Mouse (Mus musculus) midbrain, embryonic 11.5 days (tissue): Measurements from ENCODE around the gene Mapt. TPM values are rescaled to one million over a fixed set of nuclear protein-coding genes. Genes with fewer than 3 reads are reported as not detected.

ENCODE experiments used
- ATAC-seq: fragments of 200-750 bp; cut with Nextera tagmentation; 2 replicates; pipeline ENCODE4 v1.8.0; 2017; ENCODE audit warnings: moderate TSS enrichment, moderate library complexity; ENCODE audit not compliant: low FRiP score
- DNase-seq: peaks from one replicate; pipeline ENCODE4 v3.0.0; 2015; ENCODE audit warnings: low spot score; ENCODE audit errors: missing footprints
- H3K27ac ChIP-seq: fragments of 300-500 bp; sonication (generic); 2 replicates; pipeline ENCODE4 v1.5.1; 2014; ENCODE audit warnings: low read depth, low read length
- H3K27me3 ChIP-seq: fragments of 300-500 bp; sonication (generic); 2 replicates; pipeline ENCODE4 v1.6.1; 2014; ENCODE audit warnings: mild to moderate bottlenecking, low read length, moderate library complexity, mixed read lengths; ENCODE audit not compliant: control insufficient read depth, insufficient read depth
- H3K36me3 ChIP-seq: fragments of 300-500 bp; sonication (generic); 2 replicates; pipeline ENCODE4 v1.6.1; 2014; ENCODE audit warnings: mild to moderate bottlenecking, low read length, moderate library complexity, mixed read lengths; ENCODE audit not compliant: control insufficient read depth, insufficient read depth
- H3K4me1 ChIP-seq: fragments of 300-500 bp; sonication (generic); 2 replicates; pipeline ENCODE4 v1.6.1; 2014; ENCODE audit warnings: low read length; ENCODE audit not compliant: control insufficient read depth, insufficient read depth
- H3K4me2 ChIP-seq: fragments of 300-500 bp; sonication (generic); 2 replicates; pipeline ENCODE4 v1.6.1; 2014; ENCODE audit warnings: mild to moderate bottlenecking, moderate library complexity
- H3K4me3 ChIP-seq: fragments of 300-500 bp; sonication (generic); 2 replicates; pipeline ENCODE4 v1.5.1; 2014; ENCODE audit warnings: low read depth, low read length
- H3K9ac ChIP-seq: fragments of 300-500 bp; sonication (generic); 2 replicates; pipeline ENCODE4 v1.6.1; 2014; ENCODE audit warnings: low read length
- H3K9me3 ChIP-seq: fragments of 300-500 bp; sonication (generic); 2 replicates; pipeline ENCODE4 v1.6.1; 2016; ENCODE audit warnings: low read length; ENCODE audit not compliant: control insufficient read depth
- WGBS: fragments of 180-500 bp; shearing (Covaris S2); extraction: QIAGEN DNeasy Blood & Tissue Kit; methylation state at CpG from one replicate; pipeline ENCODE4 v1.1.7; 2014; 5-methylcytosine and 5-hydroxymethylcytosine counted together
- polyA plus RNA-seq: library from polyadenylated mRNA; unstranded; fragments of >200 nt; fragmentation: Nextera tagmentation; extraction: Ambion mirVana; gene quantifications from 2 replicates; pipeline ENCODE4 v1.2.1, GENCODE M21; 2014

Gene Mapt
- polyA plus RNA-seq, 1 experiment from 2014 or later, result 71.6 TPM

GRCm38 (mm10) chr11:104310226-104310887 is 79.2 kb downstream of the Mapt start:
- H3K4me3 ChIP-seq, result no peak overlapping the region
- no peak overlapping the region for H3K9ac ChIP-seq
- H3K4me2 ChIP-seq, result no peak overlapping the region
- ATAC-seq, result no peak
- WGBS, result 19% methylated on average over 23 of the region's 23 CpGs
- no peaks in the 10 kb centered on the region for H3K27me3 ChIP-seq
- no peak for DNase-seq
- H3K9me3 ChIP-seq, result no peaks in the 10 kb centered on the region
- H3K27ac ChIP-seq, result no peak overlapping the region
- H3K4me1 ChIP-seq, result no peaks in the 10 kb centered on the region
- no peaks in the 10 kb centered on the region for H3K36me3 ChIP-seq

- no peak for DNase-seq
- ATAC-seq, result no peak
- WGBS, result 70% methylated on average over 7 of the region's 7 CpGs
- Histone ChIP-seq H3K9me3 (no peaks in the 10 kb centered on the region), H3K4me2 (no peak overlapping the region), H3K36me3 (no peaks in the 10 kb centered on the region), H3K4me3 (no peak overlapping the region), H3K9ac (no peak overlapping the region), H3K4me1 (no peaks in the 10 kb centered on the region), H3K27me3 (no peaks in the 10 kb centered on the region), H3K27ac (no peak overlapping the region)
Measured at GRCm38 (mm10) chr11:104311643-104312042, 80.5 kb downstream of the Mapt start.

GRCm38 (mm10) chr11:104315703-104316102 is 84.5 kb downstream of the Mapt start:
- Histone ChIP-seq H3K9me3 (no peaks in the 10 kb centered on the region), H3K27me3 (no peaks in the 10 kb centered on the region), H3K36me3 (no peaks in the 10 kb centered on the region), H3K4me1 (peaks cover 17% of the 10 kb centered on the region), H3K4me3 (no peak overlapping the region), H3K27ac (no peak overlapping the region), H3K4me2 (no peak overlapping the region), H3K9ac (no peak overlapping the region)
- ATAC-seq (0 out of 2 replicates have a peak, but pooled peaks have one; percentile 38), DNase-seq (peak; percentile 99)
- 11% methylated on average over 6 of the region's 6 CpGs for WGBS

- Histone ChIP-seq H3K27ac (no peak overlapping the region), H3K9me3 (no peaks in the 10 kb centered on the region), H3K4me1 (peaks cover 17% of the 10 kb centered on the region), H3K36me3 (no peaks in the 10 kb centered on the region), H3K27me3 (no peaks in the 10 kb centered on the region), H3K9ac (no peak overlapping the region), H3K4me2 (no peak overlapping the region), H3K4me3 (no peak overlapping the region)
- WGBS, result 79% methylated on average over 16 of the region's 16 CpGs
- ATAC-seq (no peak), DNase-seq (no peak)
Measured at GRCm38 (mm10) chr11:104316685-104317400, 85.7 kb downstream of the Mapt start.

GRCm38 (mm10) chr11:104317631-104318030 is 86.4 kb downstream of the Mapt start:
- peaks cover 17% of the 10 kb centered on the region for H3K4me1 ChIP-seq
- H3K4me3 ChIP-seq, result no peak overlapping the region
- H3K9me3 ChIP-seq, result no peaks in the 10 kb centered on the region
- ATAC-seq (no peak), DNase-seq (no peak)
- no peaks in the 10 kb centered on the region for H3K36me3 ChIP-seq
- H3K9ac ChIP-seq, result no peak overlapping the region
- 79% methylated on average over 3 of the region's 3 CpGs for WGBS
- no peaks in the 10 kb centered on the region for H3K27me3 ChIP-seq
- H3K4me2 ChIP-seq, result no peak overlapping the region
- no peak overlapping the region for H3K27ac ChIP-seq

- Histone ChIP-seq H3K27ac (no peak overlapping the region), H3K27me3 (no peaks in the 10 kb centered on the region), H3K36me3 (no peaks in the 10 kb centered on the region), H3K9me3 (no peaks in the 10 kb centered on the region), H3K4me2 (peak overlapping the region; percentile 74), H3K4me1 (peaks cover 17% of the 10 kb centered on the region), H3K4me3 (peak overlapping the region; percentile 32), H3K9ac (peak overlapping the region; percentile 67)
- ATAC-seq (peak; percentile 75), DNase-seq (peak; percentile 94)
- WGBS, result 1% methylated on average over 24 of the region's 24 CpGs
Measured at GRCm38 (mm10) chr11:104318940-104319781, 88.0 kb downstream of the Mapt start.

- Histone ChIP-seq H3K9ac (no peak overlapping the region), H3K36me3 (no peaks in the 10 kb centered on the region), H3K9me3 (no peaks in the 10 kb centered on the region), H3K4me2 (no peak overlapping the region), H3K4me1 (peaks cover 17% of the 10 kb centered on the region), H3K27me3 (no peaks in the 10 kb centered on the region), H3K4me3 (no peak overlapping the region), H3K27ac (no peak overlapping the region)
- 57% methylated on average over 5 of the region's 5 CpGs for whole genome bisulfite sequencing
- ATAC-seq (0 out of 2 replicates have a peak, but pooled peaks have one; percentile 12), DNase-seq (no peak)
Measured at GRCm38 (mm10) chr11:104320511-104320910, 89.3 kb downstream of the Mapt start.

- H3K36me3 ChIP-seq, result no peaks in the 10 kb centered on the region
Measured at GRCm38 (mm10) chr11:104322142-104322541, 91.0 kb downstream of the Mapt start.

GRCm38 (mm10) chr11:104327462-104327861 is 96.3 kb downstream of the Mapt start:
- ATAC-seq, result no peak
- H3K27me3 ChIP-seq, result no peaks in the 10 kb centered on the region
- DNase-seq, result no peak
- H3K4me1 ChIP-seq, result no peaks in the 10 kb centered on the region
- H3K36me3 ChIP-seq, result no peaks in the 10 kb centered on the region
- no peak overlapping the region for H3K4me2 ChIP-seq
- WGBS, result 100% methylated on average over 1 of the region's 1 CpGs
- H3K4me3 ChIP-seq, result no peak overlapping the region
- no peak overlapping the region for H3K9ac ChIP-seq
- no peaks in the 10 kb centered on the region for H3K9me3 ChIP-seq
- no peak overlapping the region for H3K27ac ChIP-seq

More at GRCm38 (mm10) chr11:104322142-104322541, 91.0 kb downstream of the Mapt start:
- H3K4me2 ChIP-seq, result no peak overlapping the region
- H3K4me1 ChIP-seq, result peaks cover 17% of the 10 kb centered on the region
- no peak overlapping the region for H3K27ac ChIP-seq
- 27% methylated on average over 4 of the region's 4 CpGs for WGBS
- H3K4me3 ChIP-seq, result no peak overlapping the region
- no peak for DNase-seq
- H3K9me3 ChIP-seq, result no peaks in the 10 kb centered on the region
- H3K27me3 ChIP-seq, result no peaks in the 10 kb centered on the region
- no peak for ATAC-seq
- H3K9ac ChIP-seq, result no peak overlapping the region
